Mouse (Mus musculus): ENCODE data around the gene Gm9970.

The Gm9970 gene

DNA sequence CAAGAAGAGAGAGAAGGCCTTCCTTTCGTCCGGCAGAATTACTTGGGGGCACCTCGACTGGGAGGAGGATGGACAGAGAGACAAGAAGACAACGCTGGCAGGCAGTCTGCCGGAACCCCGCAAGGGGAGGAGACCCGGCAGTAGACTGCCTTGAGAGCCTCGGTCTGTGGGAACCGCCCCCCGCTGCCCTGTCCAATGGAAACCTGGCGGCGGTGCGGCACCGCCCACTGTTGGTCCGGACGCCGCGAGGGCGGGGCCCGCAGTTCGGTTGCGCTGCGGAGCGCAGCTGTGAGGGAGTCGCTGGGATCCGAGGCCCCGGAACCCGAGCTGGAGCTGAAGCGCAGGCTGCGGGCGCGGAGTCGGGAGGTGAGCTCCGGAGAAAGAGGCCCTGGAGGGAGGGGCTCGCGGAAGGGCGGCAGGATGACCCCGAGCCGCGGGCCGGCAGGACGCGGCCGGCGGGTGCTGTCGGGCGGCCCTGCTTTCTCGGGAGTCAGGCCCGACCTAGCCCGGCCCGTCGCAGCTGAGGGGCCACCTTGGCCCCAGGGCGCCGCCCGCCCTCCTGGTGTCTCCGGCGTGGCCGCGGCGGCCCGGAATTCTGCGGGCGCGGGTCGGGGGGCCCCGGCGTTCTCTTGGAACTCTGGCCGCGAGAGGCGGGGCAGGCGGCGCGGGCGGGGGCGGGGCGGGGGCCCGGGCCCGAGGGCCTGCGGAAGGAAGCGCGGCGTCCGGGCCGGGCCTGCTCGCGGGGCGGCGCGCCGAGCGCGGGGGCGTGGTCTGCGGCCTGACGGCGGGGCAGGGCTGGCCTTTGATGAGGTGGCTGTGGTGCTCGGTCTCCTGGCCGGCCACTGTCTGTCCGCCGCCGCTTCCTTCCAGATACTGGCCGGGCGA lies at the start of gene Gm9970, which contains the start of gene Nrbp1:
TSS of gene Gm9970 (minus strand) at position 596 of the 885 bp plus-strand sequence.
TSS of gene Nrbp1 (plus strand) at position 228 of the 885 bp plus-strand sequence.
- peak; percentile 92 to 97 for DNase-seq (ENCODE audit: low spot score in 2 of 2)

- DNase-seq (ENCODE audit: low spot score in 2 of 2) = no peak
Measured at GRCm38 (mm10) chr5:31289626-31290230, 48.7 kb upstream of the Gm9970 start.

DNA sequence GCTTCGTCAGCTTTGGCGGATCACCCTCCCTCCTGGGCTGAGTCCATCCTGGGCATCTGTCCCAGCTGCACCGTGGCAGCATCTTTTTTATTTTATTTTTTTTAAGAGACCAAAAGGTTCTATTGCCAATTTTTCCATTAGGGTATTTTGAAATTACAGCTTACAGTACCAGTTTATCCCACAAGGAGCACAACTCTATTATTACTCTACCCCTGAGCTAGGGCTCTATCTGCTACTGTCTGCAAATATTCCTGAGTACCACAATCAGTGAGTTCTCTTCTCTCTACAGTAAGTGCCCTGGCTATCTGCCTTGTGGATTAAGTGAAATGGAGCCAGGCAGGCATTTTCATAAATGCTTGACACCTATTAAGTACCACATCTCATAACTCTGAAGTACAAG lies 47.6 kb upstream of the Gm9970 start:
- DNase-seq (ENCODE audit: low spot score in 2 of 2) = no peak

DNA sequence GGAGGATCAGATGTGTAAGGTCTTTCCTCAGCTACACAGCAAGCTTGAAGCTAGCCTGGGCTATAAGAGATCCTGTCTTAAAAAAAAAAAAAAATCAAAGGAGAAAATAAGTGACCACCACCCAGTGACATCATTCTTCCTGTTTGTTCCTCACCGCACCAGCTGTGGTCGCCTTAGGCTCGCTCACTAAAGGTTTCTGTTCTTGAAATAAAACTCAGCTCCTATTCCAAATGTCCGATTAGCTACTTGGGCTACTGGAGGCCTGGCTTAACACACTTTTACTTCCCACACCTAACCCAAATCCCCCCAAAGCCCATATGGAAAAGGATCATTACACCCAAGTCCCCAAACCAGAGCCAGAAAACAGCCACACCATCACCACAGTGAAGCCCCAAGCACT lies 47.2 kb upstream of the Gm9970 start:
- DNase-seq (ENCODE audit: low spot score in 2 of 2) = no peak

- DNase-seq (ENCODE audit: low spot score in 2 of 2) = no peak
Measured at GRCm38 (mm10) chr5:31279245-31279988, 38.4 kb upstream of the Gm9970 start.

DNA sequence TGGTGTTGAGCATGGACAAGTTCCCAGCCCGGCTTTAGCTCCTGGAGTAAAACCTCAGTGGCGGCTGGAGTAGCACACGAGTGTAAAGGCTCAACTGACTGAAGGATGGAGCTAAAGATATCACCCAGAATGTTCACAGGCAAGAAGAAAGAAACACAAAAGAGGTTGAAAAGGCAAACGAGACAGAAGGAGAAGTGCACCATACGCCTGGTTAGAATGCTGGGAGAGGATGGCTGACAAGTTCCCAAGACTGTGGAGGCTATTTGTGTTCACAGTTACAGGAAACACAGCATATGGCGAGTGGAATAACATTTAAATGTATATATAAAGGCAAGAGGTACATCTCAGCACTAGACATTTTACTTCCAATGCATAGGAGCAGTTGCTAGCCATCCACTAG lies 32.0 kb upstream of the Gm9970 start:
- no peak for DNase-seq (ENCODE audit: low spot score in 2 of 2)

- DNase-seq (ENCODE audit: low spot score in 2 of 2) = no peak
Measured at GRCm38 (mm10) chr5:31267686-31268085, 26.7 kb upstream of the Gm9970 start.

DNA sequence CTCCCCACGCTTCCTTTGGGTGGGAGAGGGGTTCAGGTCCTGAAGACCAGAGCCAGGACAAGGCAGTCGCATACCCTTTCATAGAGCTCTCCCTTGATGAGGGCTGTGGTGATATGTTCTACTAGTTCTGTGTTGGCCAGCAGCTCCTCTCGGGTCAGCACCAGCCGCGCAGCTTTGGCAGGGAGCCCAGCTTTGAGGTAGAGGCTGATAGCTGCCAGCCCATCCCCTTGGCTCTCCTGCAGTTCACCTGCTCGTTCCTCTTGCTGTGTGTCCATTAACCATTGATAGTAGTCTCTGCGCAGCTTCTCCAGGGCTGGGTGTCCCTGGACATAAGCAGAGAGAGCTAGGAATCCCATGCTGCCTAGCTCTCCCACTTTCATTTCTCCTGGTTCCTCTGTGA lies 25.1 kb upstream of the Gm9970 start:
- DNase-seq (ENCODE audit: low spot score in 2 of 2) = no peak

GRCm38 (mm10) chr5:31257616-31258015 lies 16.6 kb upstream of the Gm9970 start:
- DNase-seq (ENCODE audit: low spot score in 2 of 2) = no peak

DNA sequence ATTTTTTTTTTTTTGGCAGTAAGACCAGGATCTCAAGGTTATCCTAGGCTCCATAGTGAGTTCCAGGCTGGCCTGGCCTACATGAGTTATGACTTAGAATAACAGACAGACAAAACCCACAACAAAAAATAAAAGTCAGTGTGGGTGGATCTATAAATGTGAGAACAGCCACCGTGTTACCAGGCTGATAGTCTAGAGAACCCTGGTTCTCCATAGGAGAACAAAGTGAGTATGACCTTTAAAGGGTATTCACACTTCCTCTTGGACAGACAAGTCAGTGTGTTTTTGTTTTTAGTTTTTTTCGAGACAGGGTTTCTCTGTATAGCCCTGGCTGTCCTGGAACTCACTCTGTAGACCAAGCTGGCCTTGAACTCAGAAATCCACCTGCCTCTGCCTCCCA lies 14.9 kb upstream of the Gm9970 start:
- DNase-seq (ENCODE audit: low spot score in 2 of 2) = no peak

- no peak for DNase-seq (ENCODE audit: low spot score in 2 of 2)
Measured at GRCm38 (mm10) chr5:31255381-31255780, 14.3 kb upstream of the Gm9970 start.

- no peak for DNase-seq (ENCODE audit: low spot score in 2 of 2)
Measured at GRCm38 (mm10) chr5:31254901-31255300, 13.9 kb upstream of the Gm9970 start.

DNA sequence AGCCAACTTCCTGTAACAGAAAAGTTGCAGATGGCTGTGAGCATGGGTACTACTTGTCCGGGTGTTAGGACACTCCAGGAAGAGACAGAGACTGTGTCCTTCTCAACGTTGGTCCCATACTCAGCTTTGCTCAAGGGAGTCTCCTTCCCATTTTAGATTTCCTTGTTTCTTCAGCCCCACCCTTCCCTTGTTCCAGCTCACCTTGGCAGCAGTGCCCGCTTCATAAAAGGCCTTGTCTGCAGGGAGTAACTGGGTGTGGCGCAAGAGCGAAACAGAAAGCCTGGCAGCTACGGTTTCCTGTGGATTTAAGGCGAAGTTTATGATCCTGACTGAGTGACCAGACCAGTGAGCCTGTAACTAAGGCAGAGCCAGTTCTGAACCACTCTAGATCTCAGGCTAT lies 13.4 kb upstream of the Gm9970 start:
- DNase-seq (ENCODE audit: low spot score in 2 of 2) = no peak

DNA sequence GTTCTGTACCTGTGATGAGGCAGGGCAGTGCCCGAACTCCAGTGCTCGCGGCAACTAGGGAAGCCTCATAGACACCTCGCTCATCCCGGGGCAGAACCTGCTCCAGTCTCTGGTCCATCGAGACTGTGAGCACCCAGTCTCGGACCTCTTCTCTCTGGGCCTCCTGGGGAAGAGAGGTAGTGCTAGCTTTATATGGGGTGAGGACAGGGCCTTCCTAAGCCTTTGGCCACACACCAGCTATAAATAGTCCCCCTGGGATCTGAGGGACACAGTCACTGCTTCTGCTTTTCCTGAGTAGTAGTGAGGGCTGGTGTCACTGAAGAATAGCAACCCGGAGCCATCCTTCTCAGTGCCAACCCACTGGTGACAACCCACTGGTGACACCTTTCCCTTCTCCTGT lies 12.8 kb upstream of the Gm9970 start:
- DNase-seq (ENCODE audit: low spot score in 2 of 2) = no peak

GRCm38 (mm10) chr5:31252795-31253545 lies 11.9 kb upstream of the Gm9970 start:
- DNase-seq (ENCODE audit: low spot score in 2 of 2) = no peak

GRCm38 (mm10) chr5:31252151-31252550 lies 11.1 kb upstream of the Gm9970 start:
- no peak for DNase-seq (ENCODE audit: low spot score in 2 of 2)

DNA sequence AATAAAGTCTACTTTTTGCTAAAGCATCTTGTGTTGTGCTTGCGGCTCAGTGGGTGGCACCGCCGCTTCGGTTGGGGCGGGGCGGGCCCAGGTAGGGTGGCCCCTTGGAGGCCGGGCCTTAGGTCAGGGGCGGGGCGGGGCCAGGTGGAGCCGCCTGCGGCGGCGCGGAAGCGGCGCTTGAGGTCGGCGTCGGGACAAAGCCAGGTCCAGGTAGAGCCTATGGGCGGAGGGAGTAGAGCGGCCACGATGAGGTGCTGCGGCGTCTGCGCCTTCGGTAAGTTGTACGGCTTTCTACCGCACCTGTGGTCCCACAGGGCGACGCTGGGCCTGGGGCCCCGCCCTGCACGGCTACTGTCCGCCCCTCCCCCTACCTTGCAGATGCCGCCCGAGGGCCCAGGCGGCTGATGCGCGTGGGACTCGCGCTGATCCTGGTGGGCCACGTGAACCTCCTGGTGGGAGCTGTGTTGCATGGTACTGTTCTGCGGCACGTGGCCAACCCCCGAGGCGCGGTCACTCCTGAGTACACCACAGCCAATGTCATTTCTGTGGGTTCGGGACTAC lies 10.6 kb upstream of the Gm9970 start, which contains the start of gene Krtcap3:
TSS of gene Krtcap3 (plus strand) at position 151 of the 561 bp plus-strand sequence.
- peak in 1 of 2 experiments; percentile 38 for DNase-seq (ENCODE audit: low spot score in 2 of 2)

- no peak for DNase-seq (ENCODE audit: low spot score in 2 of 2)
Measured at GRCm38 (mm10) chr5:31250716-31251115, 9.7 kb upstream of the Gm9970 start.

- DNase-seq (ENCODE audit: low spot score in 2 of 2) = no peak
Measured at GRCm38 (mm10) chr5:31242191-31242590, 1.2 kb upstream of the Gm9970 start.

DNA sequence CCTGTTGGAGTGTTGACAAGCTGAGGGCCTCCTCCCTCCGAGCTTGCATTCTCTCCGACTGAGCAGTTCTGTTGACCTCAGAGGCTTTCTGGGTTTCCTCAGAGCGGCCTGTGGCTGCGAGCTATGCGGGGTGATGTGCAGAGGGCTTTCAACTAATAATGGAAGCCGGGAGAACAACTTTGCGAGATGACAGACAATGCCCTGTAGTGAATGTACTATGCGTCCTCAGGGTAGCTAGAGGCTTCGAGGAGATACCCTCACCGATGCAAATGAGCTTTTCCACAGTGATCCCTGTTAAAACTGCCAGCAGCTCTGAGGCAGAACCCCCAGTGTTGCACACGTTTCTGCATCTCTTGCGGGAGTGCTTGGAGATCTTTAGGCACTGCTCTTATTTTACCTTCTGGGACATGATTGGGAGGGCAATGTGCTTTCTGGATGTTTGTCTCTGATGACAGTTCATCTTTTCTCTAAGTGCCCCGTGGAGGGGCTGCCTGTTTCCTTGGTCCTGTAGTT lies 546 bp upstream of the Gm9970 start:
- DNase-seq (ENCODE audit: low spot score in 2 of 2) = no peak

DNA sequence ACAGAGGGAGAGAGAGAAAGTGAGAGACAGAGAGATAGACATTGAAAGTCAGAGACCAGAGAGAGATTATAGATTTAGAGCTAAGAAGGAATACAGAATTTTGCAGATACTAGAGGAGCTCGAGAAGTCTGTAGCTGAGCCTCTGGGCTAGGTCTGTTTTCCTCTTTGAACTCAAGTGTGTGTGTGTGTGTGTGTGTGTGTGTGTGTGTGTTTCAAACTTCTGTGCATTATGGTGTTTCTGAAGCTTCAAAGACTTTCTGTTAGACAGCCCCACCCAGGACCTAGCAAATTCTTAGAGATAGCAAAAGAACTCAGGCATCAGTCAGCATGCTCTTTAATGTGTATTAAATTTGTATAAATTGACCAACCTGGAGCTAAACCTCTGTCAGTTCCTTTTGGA lies 14.4 kb downstream of the Gm9970 start:
- DNase-seq (ENCODE audit: low spot score in 2 of 2) = no peak
